Mouse (Mus musculus): ENCODE measurements around the gene Aptx. TPM values are rescaled to one million over a fixed set of nuclear protein-coding genes. Genes with fewer than 3 reads are reported as not detected.

The Aptx gene
- polyA plus RNA-seq (2012; rRNA removed): 27.8 and 28.0 TPM in 2 replicates

- no peak for TF ChIP-seq CTCF (IDR thresholded peaks at IDR 0.05; ENCODE audit: extremely low read depth, insufficient read depth, low read length)
- TF ChIP-seq POLR2A (IDR thresholded peaks at IDR 0.05; ENCODE audit: extremely low read depth, insufficient read depth, low read length): peak; percentile 98
- peak within 1 kb of the TSS; percentile 61 for H3K4me3 ChIP-seq (ENCODE audit: insufficient read depth, low read length)
- peak within 1 kb of the TSS; percentile 90 for H3K27ac ChIP-seq (ENCODE audit: insufficient read depth, low read length)
- peaks cover 2% of the 10 kb centered on the region; the same call in 1 of the 2 replicates for H3K4me1 ChIP-seq (ENCODE audit: control insufficient read depth, insufficient read depth, low read length)
Observed at GRCm38 (mm10) chr4:40702797-40703709, at the start of gene Aptx. Gene Aptx, minus strand, starts transcription at chr4:40703194.

DNA sequence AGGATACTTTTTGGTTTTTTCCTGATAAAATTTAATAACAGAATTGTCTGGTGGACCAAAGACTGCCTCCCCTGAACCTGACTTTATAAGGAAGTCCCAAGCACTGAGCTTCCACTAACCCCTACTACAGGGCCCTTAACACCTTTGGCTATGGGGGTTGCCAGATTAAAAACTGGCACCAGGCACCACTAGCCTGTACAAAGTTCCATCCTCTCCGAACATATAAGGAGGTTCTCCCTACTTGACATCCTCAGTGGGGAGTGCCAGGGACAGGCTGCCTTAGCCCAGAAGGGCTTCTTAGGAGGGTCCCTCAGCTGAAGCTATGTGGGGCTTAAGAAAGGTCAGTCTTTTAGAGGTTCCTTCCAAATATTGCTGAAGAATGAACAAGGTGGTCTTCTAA lies 32.4 kb upstream of the Aptx start:
- no peak for TF ChIP-seq CTCF (IDR thresholded peaks at IDR 0.05; ENCODE audit: extremely low read depth, insufficient read depth, low read length)
- TF ChIP-seq POLR2A (IDR thresholded peaks at IDR 0.05; ENCODE audit: extremely low read depth, insufficient read depth, low read length): no peak
- no peak overlapping the region for H3K4me3 ChIP-seq (ENCODE audit: insufficient read depth, low read length)
- H3K27ac ChIP-seq (ENCODE audit: insufficient read depth, low read length): no peak overlapping the region
- no peaks in the 10 kb centered on the region for H3K4me1 ChIP-seq (ENCODE audit: control insufficient read depth, insufficient read depth, low read length)

DNA sequence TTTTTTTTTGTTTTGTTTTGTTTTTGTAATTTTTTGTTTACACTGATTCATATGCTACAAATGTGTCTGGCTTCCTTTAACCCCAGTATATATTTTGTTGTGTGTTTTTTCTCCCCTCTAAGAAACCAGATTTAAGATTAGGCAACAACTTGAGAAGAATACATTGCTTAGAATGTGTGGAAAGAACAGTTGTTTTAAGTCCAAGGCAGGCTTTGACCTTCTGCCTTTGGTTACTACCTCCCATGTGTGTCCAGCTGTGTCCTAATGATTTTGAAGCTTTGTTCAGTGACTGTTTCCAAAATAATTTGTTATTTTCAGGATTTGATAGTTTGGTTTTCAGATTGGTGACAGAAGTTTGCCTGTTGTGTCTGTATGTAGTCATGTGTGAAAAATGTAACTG lies 28.3 kb upstream of the Aptx start:
- no peak for TF ChIP-seq CTCF (IDR thresholded peaks at IDR 0.05; ENCODE audit: extremely low read depth, insufficient read depth, low read length)
- no peak for TF ChIP-seq POLR2A (IDR thresholded peaks at IDR 0.05; ENCODE audit: extremely low read depth, insufficient read depth, low read length)
- Histone ChIP-seq H3K4me1 (ENCODE audit: control insufficient read depth, insufficient read depth, low read length) (peaks cover 2% of the 10 kb centered on the region; the same call in 1 of the 2 replicates), H3K27ac (ENCODE audit: insufficient read depth, low read length) (no peak overlapping the region), H3K4me3 (ENCODE audit: insufficient read depth, low read length) (no peak overlapping the region)

GRCm38 (mm10) chr4:40727247-40727646 lies 24.3 kb upstream of the Aptx start:
- H3K4me3 ChIP-seq (ENCODE audit: insufficient read depth, low read length): no peak overlapping the region
- peaks cover 7% of the 10 kb centered on the region; the same call in 1 of the 2 replicates for H3K4me1 ChIP-seq (ENCODE audit: control insufficient read depth, insufficient read depth, low read length)
- TF ChIP-seq POLR2A (IDR thresholded peaks at IDR 0.05; ENCODE audit: extremely low read depth, insufficient read depth, low read length) (no peak), CTCF (IDR thresholded peaks at IDR 0.05; ENCODE audit: extremely low read depth, insufficient read depth, low read length) (no peak)
- H3K27ac ChIP-seq (ENCODE audit: insufficient read depth, low read length): no peak overlapping the region

- no peak overlapping the region for H3K27ac ChIP-seq (ENCODE audit: insufficient read depth, low read length)
- H3K4me3 ChIP-seq (ENCODE audit: insufficient read depth, low read length): no peak overlapping the region; the same call in 1 of the 2 replicates
- H3K4me1 ChIP-seq (ENCODE audit: control insufficient read depth, insufficient read depth, low read length): peaks cover 11% of the 10 kb centered on the region; the same call in 1 of the 2 replicates
- TF ChIP-seq CTCF (IDR thresholded peaks at IDR 0.05; ENCODE audit: extremely low read depth, insufficient read depth, low read length): no peak
- no peak for TF ChIP-seq POLR2A (IDR thresholded peaks at IDR 0.05; ENCODE audit: extremely low read depth, insufficient read depth, low read length)
Observed at GRCm38 (mm10) chr4:40725554-40725953, 22.6 kb upstream of the Aptx start.

DNA sequence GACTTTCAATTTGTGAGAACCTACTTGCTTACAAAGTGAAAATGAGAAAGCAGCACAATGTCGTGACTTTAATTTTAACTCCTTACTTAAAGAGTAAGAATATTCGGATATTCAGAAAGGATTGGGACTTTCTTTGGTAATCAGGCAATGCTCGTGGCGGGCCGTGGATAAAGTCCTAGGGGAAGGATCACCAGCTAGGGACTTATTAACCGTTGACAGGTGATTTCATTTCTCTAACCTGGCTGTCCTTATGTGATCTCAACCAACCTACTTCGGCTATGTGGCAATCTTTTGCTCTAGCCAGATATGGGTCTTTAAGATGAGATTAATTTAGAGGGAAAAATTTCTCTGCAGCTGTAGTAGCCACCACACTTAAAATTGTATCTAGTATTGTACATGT lies 22.1 kb upstream of the Aptx start:
- peaks cover 11% of the 10 kb centered on the region; the same call in 1 of the 2 replicates for H3K4me1 ChIP-seq (ENCODE audit: control insufficient read depth, insufficient read depth, low read length)
- H3K4me3 ChIP-seq (ENCODE audit: insufficient read depth, low read length): peak overlapping the region; percentile 95; the same call in 1 of the 2 replicates
- TF ChIP-seq POLR2A (IDR thresholded peaks at IDR 0.05; ENCODE audit: extremely low read depth, insufficient read depth, low read length) (no peak), CTCF (IDR thresholded peaks at IDR 0.05; ENCODE audit: extremely low read depth, insufficient read depth, low read length) (no peak)
- H3K27ac ChIP-seq (ENCODE audit: insufficient read depth, low read length): no peak overlapping the region

DNA sequence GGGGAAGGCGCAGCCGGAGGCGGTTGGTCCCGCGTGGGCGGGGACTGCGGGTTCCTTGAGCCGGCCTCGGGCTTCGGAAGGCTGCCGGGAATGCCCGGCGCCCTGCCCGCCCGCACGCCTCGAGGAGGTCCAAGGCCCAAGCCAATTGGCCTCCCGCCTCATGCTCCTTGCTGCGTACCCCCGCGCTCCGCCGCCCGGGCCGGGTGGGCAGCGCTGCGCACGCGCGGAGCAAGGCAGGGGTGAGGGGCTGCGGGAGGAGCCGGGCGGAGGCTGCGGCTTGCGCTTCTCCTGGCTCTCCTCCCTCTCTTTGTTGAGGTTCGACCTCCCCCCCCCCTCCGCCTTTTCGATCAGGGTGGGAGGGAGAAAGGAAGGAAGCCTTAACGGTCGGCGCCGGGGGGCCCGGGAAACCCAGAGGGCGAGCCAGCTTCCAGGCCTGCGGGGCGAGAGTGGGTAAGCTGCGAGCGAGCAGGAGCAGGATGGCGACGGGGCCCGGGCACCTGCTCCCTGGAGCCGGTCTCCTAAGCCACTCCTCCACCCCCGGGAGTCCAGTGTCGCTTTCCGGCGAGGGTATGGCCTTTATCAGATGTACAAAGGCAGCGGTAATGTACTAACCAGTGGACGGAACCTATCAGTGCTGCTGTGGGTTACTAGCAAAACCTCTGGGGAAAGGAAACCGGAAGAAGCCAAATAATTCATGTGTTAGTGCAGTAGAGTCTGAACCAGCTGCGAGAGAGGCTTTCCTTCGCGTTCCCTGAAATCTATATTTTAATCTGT lies 19.9 kb upstream of the Aptx start:
- Histone ChIP-seq H3K4me1 (ENCODE audit: control insufficient read depth, insufficient read depth, low read length) (peaks cover 9% of the 10 kb centered on the region; the same call in 1 of the 2 replicates), H3K4me3 (ENCODE audit: insufficient read depth, low read length) (peak overlapping the region; percentile 95), H3K27ac (ENCODE audit: insufficient read depth, low read length) (peak overlapping the region; percentile 100)
- TF ChIP-seq POLR2A (IDR thresholded peaks at IDR 0.05; ENCODE audit: extremely low read depth, insufficient read depth, low read length): peak; percentile 2; the same call in 1 of the 2 replicates
- no peak for TF ChIP-seq CTCF (IDR thresholded peaks at IDR 0.05; ENCODE audit: extremely low read depth, insufficient read depth, low read length)

GRCm38 (mm10) chr4:40722011-40722666 lies 19.1 kb upstream of the Aptx start, which contains the start of gene Dnaja1:
Gene Dnaja1, plus strand, starts transcription at chr4:40722150.
- Histone ChIP-seq H3K27ac (ENCODE audit: insufficient read depth, low read length) (peak within 1 kb of the TSS; percentile 100), H3K4me3 (ENCODE audit: insufficient read depth, low read length) (peak within 1 kb of the TSS; percentile 95), H3K4me1 (ENCODE audit: control insufficient read depth, insufficient read depth, low read length) (peaks cover 9% of the 10 kb centered on the region; the same call in 1 of the 2 replicates)
- TF ChIP-seq CTCF (IDR thresholded peaks at IDR 0.05; ENCODE audit: extremely low read depth, insufficient read depth, low read length) (no peak), POLR2A (IDR thresholded peaks at IDR 0.05; ENCODE audit: extremely low read depth, insufficient read depth, low read length) (peak; percentile 81)

- H3K27ac ChIP-seq (ENCODE audit: insufficient read depth, low read length): peak overlapping the region; percentile 76; the same call in 1 of the 2 replicates
- TF ChIP-seq POLR2A (IDR thresholded peaks at IDR 0.05; ENCODE audit: extremely low read depth, insufficient read depth, low read length): no peak
- no peak for TF ChIP-seq CTCF (IDR thresholded peaks at IDR 0.05; ENCODE audit: extremely low read depth, insufficient read depth, low read length)
- H3K4me1 ChIP-seq (ENCODE audit: control insufficient read depth, insufficient read depth, low read length): peaks cover 9% of the 10 kb centered on the region; the same call in 1 of the 2 replicates
- no peak overlapping the region for H3K4me3 ChIP-seq (ENCODE audit: insufficient read depth, low read length)
Observed at GRCm38 (mm10) chr4:40720910-40721309, 17.9 kb upstream of the Aptx start.

Measured in cortical plate, adult 2 months (tissue).